Mouse (Mus musculus): ENCODE measurements around the gene Mrpl48.
A peak's percentile ranks its signal among the peaks of the same experiment; 100 is the strongest.

Gene Mrpl48

DNA sequence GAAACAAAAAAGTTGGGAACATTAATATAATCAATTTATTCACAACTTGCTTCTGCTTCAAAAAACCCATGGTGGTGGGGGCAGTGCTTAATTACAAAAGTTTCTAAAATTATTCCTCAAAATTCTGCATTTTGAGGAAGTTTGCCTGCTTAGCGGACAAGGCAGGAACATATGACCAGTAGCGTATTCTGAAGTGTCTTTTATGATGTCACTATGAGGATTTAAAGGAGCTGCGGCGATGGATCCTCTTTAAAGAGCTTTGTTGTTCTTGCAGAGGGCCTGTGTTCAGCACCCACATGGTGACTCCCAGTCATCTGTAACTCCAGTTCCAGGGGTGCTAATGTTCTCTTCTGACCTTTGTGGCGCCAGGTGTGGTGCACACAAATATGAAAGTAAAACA is 77.3 kb downstream of the Mrpl48 start:
- DNase-seq: no peak

DNA sequence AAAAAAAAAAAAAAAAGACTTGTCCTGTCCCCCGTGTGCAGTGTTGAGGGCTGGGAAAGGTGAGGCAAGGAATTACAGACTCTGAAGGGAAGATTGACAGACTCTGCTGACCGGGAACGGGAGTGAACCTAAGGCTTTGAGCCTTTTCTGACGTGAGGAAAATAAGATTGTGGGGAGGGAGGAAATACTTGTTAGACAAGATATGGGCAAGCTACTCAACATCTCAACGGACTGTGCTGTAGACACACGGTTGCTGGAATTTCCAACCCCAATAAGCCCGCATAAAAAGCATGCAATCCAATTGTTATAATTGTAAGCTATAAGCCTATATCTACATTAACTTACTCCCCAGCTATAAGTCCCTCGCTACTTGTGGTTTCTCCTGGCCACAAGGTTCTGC is 83.4 kb downstream of the Mrpl48 start:
- no peak for DNase-seq

DNA sequence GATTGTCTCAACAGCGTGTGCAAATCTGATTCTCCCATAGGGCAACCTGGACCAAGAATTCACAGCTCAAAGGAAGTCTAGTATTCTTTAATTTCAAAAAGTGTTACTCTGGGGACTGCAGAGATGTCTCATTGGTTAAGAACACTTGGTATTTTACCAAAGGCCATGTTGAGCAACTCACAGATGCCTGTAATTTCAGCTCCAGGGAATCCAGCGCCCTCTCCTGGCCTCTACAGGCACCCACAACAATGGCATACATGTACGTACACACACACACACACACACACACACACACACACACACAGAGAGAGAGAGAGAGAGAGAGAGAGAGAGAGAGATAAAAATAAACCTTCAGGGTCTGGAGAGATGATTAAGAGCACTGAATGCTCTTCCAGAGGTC is 85.9 kb downstream of the Mrpl48 start:
- no peak for DNase-seq

DNA sequence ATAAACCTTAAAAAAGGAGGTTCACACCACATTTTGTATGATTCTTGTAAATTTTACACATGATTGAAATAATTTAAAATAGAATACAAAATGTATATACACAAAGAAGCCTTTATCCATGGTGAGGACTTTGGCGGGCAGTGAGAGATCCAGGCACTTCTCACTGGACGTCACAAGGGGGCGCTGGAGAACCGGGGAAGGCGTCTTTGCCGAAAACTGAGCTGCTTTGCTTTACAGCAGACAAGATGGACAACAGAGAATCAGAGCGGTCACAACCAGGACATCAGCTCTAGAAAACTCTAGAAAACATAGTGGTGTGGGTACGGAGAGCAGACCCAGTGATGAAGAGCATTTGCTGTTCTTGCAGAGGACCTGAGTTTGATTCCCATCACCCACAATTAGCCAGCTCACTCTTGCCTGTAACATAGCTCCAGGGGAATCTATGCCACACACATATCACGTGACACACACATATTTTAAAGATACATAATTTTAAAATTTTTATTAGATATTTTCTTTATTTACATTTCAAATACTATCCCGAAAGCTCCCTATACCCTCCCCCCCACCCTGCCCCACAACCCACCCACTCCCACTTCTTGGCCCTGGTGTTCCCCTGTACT is 87.3 kb downstream of the Mrpl48 start:
- DNase-seq: peak; percentile 80

DNA sequence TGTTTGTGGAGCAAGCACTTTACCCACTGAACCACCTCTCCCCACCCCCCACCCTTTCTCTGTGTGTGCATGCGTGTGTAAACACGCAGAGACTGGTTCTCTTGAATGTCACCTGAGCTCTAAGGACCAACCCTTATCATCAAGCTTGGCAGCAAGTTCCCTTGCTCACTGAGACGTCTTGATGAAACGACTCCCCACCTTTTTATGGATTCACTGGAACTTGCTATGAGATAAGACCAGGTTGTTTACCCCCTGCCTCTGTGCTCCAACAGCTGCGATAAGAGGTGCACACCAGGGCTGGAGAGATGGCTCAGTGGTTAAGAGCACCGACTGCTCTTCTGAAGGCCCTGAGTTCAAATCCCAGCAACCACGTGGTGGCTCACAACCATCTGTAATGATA is 87.9 kb downstream of the Mrpl48 start:
- DNase-seq: no peak

DNA sequence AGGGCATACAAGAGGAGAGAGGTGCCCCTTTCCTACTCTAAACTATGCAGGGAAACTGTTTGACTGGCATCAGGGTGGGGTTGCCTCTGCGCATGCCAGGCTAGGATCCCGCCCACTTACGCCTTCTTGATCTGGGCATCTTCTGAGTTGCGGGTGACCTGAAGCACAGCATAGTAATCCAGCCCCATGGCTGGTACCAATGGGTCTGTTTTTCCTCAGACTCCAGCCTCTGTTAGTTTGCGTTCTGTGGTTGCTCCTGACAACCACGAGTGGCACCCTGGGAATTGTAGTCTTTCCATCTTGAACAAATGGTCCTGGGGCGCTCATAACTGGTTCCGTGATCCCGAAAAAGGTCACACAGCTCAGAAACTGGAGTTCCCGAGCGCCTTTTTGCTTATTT is 93.5 kb downstream of the Mrpl48 start, which contains the start of gene Dnajb13:
Dnajb13 (minus strand) TSS at position 388 of the 400 bp plus-strand sequence.
- DNase-seq: no peak

DNA sequence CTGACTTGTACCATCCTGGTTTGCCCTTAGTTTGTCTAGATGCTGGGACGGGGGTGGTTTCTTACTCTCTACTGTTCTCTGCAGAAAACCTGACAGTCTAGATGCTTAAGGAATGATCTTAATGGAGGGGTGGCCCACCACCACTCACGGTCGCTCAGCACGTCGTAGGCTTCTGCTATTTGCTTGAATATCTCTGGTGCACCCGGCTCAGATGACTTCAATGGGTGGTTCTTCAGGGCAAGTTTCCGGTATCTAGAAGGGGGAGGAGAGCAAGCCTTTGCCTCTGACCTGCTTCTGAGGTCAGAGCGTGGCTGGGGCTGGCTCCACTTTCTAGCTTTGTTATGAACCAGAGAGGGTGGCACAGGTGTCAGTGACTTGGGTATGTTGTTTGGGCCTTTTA is 96.5 kb downstream of the Mrpl48 start:
- DNase-seq: no peak

DNA sequence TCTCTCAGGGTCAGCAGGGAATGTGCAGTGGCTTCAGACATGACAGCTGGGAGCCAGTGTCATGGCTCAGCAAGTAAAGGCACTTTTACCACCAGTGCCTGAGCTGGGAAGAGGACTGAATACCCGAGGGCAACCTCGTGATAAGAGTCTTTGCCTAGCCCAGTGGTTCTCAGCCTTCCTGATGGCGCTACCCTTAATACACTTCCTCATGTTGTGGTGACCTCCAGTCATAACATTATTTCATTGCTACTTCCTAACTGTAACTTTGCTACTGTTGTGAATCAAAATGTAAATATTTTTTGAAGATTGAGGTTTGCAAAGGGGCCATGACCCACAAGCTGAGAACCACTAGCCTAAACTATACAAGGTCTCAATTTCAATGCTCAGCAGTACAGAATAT is 99.4 kb downstream of the Mrpl48 start:
- no peak for DNase-seq

DNA sequence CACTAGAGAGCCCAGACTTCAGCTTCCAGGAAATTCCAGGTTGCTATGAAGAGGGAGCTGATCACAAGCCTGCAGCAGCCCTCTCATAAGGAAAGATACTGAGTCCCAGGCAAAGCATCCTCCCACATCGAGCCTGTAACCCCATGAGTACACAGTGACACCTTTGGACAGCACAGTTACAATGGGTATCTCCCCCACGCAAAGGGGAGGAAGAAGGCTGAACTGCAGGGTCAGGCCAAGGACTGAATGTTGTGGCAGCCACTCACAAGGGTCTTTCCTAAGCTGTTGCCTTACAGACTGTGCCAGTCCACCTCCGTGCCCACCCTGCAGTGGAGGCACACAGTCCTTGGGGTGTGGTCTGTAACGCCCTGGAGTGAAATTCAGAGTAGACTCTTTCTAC is 101.6 kb downstream of the Mrpl48 start:
- no peak for DNase-seq

DNA sequence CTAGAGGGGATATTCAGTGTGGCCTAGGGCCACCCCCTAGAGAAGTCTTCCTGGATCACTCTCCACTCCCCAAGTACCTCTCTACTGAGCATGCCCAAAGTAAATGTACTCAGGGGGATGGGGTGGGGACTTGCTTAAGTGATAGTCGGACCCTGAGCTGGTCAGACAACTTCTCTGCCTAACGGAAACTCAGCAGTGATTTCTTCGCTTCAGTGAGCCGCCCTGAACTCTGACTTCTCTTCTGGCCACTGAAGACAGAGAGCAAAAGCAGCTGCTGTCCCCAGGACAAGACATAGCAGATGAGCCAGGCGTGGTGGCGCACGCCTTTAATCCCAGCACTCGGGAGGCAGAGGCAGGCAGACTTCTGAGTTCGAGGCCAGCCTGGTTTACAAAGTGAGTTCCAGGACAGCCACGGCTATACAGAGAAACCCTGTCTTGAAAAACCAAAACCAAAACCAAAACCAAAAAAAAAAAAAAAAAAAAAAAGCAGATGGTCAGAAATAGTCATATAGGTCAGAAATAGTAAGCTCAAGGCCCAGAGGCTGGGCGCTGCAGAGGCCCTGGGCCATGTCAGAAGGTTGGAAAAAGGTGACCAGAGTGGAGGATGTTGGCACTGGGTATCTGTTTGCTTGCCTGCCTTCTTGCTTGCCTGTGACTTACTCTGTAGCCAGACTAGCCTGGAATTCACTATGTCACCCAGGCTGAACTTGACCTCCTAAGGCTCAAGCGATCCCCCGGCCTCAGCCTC is 103.2 kb downstream of the Mrpl48 start:
- DNase-seq: no peak

DNA sequence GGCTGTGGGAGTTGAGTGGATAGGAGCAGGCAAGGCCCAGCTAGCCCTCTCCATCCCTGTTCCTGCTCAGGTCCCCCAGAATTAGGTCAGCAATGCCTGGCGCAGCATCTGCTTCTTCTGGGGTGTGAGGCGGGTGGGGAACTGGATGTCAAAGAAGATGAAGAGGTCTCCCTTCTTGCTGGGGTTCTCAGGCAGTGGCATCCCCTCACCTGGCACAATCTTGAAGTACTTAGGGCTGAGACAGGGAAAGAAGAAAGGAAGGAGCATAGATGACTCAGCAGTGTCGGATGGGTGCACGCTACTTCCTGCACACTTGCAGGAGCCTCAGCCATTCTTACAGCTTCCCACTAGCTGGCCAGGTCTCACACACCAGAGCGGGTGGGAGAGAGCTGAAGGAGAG is 105.0 kb downstream of the Mrpl48 start:
- DNase-seq: no peak

DNA sequence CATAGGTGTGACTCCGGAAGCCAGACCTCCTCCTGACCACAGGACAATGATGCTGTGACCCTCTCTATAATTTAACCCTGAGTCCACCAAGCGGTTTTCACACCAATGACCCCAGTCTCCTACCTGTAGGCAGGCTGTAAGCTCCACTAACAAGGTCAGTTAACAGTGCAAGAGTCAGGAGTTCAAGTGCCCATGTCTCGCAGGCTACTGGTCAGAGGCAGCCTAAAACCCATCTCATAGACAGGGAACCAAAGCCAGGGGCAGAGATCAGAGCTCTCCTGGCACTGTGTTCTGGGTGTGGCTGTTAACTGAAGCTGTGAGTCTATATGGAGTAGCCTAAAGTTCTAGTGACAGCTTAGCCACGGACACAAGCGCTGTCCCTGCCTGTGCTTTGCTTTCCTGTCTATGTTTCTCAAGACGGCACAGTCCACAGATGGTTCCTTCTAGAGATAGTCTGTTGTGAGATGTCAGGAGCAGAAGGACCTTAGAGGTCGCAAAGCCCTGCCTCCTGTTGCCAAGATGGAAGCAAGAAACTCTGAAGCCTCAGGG is 105.7 kb downstream of the Mrpl48 start:
- DNase-seq: no peak

DNA sequence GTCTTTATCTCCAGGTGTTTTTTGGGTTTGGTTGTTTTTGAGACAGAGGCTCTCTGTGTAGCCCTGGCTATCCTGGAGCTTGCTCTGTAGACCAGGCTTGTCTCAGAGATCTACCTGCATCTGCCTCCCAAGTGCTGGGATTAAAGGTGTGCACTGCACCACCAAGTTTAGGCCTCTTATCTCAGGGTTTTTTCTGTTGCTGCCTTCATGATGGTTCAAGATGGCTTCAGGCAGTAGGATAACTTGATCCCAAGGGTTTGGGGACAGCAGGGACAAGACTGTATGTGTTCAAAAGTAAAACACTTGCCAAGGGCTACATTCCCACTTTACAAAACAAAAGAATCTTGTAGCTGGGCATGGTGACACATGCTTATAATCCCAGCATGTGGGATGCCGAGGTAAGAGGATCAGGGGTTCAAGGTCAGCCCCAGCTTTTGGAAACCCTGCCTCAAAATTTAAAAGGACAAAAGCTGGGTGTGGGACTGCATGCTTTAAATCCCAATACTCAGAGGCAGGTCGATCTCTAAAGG is 106.2 kb downstream of the Mrpl48 start:
- DNase-seq: no peak

DNA sequence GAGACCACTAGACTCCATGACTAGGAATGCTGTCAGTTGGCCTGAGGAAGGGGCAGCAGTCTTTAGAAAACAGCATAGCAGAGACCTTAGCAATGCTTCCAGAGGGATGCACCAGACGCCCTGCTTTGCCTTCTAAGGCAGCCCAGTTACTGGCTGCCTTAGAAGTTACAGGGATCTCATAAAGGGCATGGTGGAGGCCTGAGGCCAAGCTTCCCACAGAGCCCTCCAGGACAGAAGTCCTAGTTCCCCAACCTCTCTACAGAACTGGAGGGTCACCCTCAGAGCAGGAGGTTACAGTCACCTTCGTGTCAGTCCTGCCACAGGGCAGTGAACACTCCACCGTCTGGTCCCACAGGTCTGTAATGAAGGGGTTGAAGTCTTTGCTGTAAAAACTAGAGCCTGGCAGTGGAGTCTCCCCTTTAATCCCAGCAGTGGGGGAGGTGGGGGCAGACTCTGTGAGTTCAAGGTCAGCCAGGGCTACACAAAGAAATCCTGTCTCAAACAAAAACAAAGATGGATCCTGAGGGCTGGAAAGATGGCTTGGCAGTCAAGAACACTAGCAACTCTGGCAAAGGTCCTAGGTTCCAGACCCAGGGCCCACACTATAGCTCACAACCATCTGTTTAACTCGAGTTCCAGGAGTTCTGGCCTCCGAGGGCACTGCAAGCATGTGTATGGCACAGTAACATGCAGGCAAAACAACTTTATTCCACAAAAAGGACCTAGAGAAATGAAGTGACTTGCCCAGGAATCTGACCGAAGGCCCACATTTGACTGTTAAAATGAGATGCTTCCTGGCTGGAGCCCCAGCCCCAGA is 106.9 kb downstream of the Mrpl48 start:
- DNase-seq: no peak

DNA sequence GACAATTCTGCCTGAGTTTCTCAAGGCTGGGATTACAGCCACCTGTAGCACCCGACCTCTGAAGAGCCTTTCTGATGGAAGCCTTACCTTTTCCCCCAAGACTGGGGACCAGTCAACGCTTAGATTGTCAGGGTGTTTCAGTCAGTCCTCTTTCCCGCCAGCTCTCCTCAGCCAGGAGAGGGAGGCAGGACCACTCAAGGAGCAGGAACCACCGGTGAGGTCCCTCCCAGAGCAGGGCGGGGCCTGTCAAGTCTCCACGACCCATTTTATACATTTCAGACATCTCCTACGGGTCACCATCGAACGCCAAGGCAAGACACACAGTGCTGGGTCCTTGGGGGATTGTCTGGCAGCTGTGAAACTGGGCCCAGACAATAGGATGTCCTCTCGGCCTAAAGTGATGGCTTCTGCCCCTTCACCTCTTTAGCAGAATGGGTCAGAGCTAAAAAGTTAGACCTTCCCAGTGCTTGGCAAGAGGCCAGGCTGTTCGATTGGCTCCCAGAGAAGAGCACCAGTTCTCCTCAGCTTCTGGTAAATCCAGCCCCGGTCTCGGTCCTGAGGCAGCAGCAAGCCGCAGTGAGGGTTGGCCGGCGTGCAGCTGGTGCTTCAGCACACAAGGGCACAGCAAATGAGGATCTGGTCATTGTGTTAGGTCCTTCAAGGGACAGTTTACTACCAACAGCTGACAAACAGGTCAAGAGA is 107.7 kb downstream of the Mrpl48 start:
- no peak for DNase-seq

DNA sequence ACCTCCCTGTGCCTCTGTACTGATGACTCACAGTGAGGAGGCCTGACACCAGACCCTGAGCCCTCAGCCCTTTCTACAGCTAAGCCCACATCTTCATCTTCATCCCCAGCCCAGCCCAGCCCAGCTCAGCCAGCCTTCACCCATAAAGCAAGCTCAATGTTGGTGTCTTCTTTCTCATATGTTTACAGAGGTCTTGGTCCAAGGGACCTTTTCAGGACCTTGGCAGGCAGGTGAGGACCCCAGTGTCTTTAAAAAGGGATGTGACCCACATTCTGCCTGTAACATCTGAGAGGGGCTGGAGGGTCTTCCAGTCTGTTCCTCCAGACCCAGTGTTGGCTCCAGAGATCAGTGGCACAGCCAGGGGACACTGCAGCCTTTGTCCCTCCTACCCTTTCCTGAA is 108.6 kb downstream of the Mrpl48 start:
- no peak for DNase-seq

DNA sequence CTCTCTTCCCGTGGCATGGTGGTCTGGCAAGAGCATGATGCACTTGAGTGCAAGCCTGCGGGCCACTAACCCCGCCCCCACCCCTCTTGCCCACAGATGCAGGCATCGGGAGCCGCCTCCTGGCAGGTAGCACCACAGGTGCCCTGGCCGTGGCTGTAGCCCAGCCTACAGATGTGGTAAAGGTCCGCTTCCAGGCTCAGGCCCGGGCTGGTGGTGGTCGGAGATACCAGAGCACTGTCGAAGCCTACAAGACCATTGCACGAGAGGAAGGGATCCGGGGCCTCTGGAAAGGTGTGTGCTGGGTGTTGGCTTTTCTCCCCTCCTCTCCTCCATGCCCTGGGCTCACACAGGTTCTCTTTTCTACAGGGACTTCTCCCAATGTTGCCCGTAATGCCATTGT is 110.1 kb downstream of the Mrpl48 start:
- no peak for DNase-seq

DNA sequence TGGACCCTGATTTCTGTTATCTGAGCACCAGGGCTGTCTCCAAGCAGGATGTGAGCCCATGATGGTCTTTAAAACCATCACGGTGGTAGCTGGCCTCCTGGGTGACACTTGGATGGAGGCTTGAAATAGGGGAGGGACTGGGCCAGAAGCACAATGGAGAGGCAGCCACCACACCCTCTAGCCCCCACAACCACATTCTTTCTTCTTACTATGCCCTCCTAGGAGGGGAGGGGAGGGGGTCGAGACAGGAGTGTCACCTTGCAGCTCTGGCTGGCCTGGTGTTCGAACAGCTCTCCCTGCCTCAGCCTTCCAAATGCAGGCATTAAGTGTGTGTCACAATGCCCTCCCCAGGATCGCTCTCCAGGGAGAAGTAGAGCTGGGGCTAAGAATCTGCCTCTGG is 110.7 kb downstream of the Mrpl48 start:
- no peak for DNase-seq

DNA sequence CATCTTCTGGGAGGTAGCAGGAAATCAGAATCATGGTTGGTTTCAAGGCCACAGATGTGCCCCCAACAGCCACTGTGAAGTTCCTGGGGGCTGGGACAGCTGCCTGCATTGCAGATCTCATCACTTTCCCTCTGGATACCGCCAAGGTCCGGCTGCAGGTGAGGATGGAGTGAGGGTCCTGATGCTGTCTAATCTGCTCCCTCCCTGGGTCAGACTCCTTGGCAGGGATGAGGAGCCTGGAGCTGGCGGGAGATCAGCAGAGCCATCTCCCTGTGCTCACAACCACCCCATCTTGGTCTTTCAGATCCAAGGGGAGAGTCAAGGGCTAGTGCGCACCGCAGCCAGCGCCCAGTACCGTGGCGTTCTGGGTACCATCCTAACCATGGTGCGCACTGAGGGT is 111.3 kb downstream of the Mrpl48 start:
- no peak for DNase-seq

DNA sequence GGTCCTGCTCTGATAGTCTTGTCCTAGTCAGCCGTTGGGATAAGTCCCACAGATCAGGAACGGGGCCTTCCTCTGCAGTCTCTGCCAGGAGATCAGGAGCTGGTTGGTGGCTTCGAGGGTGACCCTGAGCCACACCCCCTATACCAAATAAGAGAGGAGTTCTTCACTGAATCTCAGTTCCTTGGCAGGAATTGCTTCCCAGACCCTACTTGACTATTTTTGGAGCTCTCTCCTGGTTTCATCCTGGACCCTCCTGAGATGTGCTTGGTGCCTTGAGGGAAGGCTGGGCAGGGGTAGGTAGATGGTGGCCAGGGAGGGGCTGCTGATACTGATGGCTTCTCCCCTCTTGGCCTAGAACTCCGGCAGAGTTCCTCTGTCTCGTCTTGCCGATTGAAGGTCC is 111.7 kb downstream of the Mrpl48 start:
- DNase-seq: no peak

All from right cerebral cortex, postnatal 14 days (tissue).